Mouse (Mus musculus): ENCODE measurements around the gene 9530053A07Rik.

9530053A07Rik gene

GRCm38 (mm10) chr7:28175358-28175757, 46.1 kb downstream of the 9530053A07Rik start:
- DNase-seq (ENCODE audit: low spot score): no peak

GRCm38 (mm10) chr7:28179228-28179627, 50.0 kb downstream of the 9530053A07Rik start, which contains the start of gene Dyrk1b:
Dyrk1b (plus strand) TSS chr7:28179469.
- peak; percentile 97 for DNase-seq (ENCODE audit: low spot score)

- peak; percentile 95 for DNase-seq (ENCODE audit: low spot score)
These were observed 50.6 kb downstream of the 9530053A07Rik start for GRCm38 (mm10) chr7:28179741-28180377.

GRCm38 (mm10) chr7:28180890-28181289, 51.6 kb downstream of the 9530053A07Rik start:
- DNase-seq (ENCODE audit: low spot score): no peak

GRCm38 (mm10) chr7:28181376-28181775, 52.1 kb downstream of the 9530053A07Rik start:
- no peak for DNase-seq (ENCODE audit: low spot score)

GRCm38 (mm10) chr7:28182320-28182719, 53.1 kb downstream of the 9530053A07Rik start:
- DNase-seq (ENCODE audit: low spot score): no peak

GRCm38 (mm10) chr7:28185884-28186283, 56.6 kb downstream of the 9530053A07Rik start:
- DNase-seq (ENCODE audit: low spot score): no peak

GRCm38 (mm10) chr7:28186631-28187030, 57.4 kb downstream of the 9530053A07Rik start:
- DNase-seq (ENCODE audit: low spot score): no peak

GRCm38 (mm10) chr7:28191489-28191888, 62.2 kb downstream of the 9530053A07Rik start:
- DNase-seq (ENCODE audit: low spot score): no peak

GRCm38 (mm10) chr7:28191903-28192302, 62.6 kb downstream of the 9530053A07Rik start:
- no peak for DNase-seq (ENCODE audit: low spot score)

GRCm38 (mm10) chr7:28195414-28196098, 66.3 kb downstream of the 9530053A07Rik start:
- DNase-seq (ENCODE audit: low spot score): no peak

- no peak for DNase-seq (ENCODE audit: low spot score)
These were observed 67.3 kb downstream of the 9530053A07Rik start for GRCm38 (mm10) chr7:28196528-28196927.

- no peak for DNase-seq (ENCODE audit: low spot score)
These were observed 69.8 kb downstream of the 9530053A07Rik start for GRCm38 (mm10) chr7:28199054-28199453.

- DNase-seq (ENCODE audit: low spot score): no peak
These were observed 74.2 kb downstream of the 9530053A07Rik start for GRCm38 (mm10) chr7:28203207-28204108.

- DNase-seq (ENCODE audit: low spot score): no peak
These were observed 76.9 kb downstream of the 9530053A07Rik start for GRCm38 (mm10) chr7:28206044-28206600.

GRCm38 (mm10) chr7:28208396-28208987, 79.2 kb downstream of the 9530053A07Rik start:
- DNase-seq (ENCODE audit: low spot score): no peak

- peak; percentile 56 for DNase-seq (ENCODE audit: low spot score)
These were observed 79.8 kb downstream of the 9530053A07Rik start for GRCm38 (mm10) chr7:28208988-28209508.

GRCm38 (mm10) chr7:28210731-28211130, 81.5 kb downstream of the 9530053A07Rik start:
- DNase-seq (ENCODE audit: low spot score): no peak

- no peak for DNase-seq (ENCODE audit: low spot score)
These were observed 84.9 kb downstream of the 9530053A07Rik start for GRCm38 (mm10) chr7:28214142-28214541.
